ENCODE assay signal across 9 mouse cellular contexts in the genomic region with DNA sequence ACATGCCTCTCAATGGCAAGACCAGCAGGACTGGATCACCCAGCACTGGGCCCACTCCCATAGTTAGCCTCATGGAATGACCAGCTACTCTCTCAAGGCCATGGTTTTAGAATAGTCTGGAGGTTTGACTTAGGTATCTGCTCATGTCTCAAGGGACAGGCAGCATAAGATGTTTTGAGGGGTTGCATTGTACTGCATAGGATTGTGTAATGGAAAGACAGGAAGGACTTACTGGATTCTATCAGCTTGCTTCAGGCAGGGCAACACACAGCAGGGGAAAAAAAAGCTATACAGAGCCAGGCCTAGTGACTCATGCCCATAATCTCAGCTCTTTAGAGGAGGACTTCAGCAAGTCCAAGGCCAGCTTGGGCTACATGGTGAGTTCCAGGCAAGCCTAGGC. TPM values are rescaled to one million over a fixed set of nuclear protein-coding genes. Genes with fewer than 3 reads are reported as not detected.
DNase-seq lines count a peak whose midpoint lies in the region; ATAC-seq and TF ChIP-seq lines count a peak whose summit lies in the region.
"Had no signal": no experiment of that assay in that cellular context is flagged by ENCODE, and none has a peak within 500 bp of the region (broad histone marks: within the 10 kb centered on the region; RNA-seq: fewer than 3 reads in every experiment).

No protein-coding gene starts in this region.

- POLR2A ChIA-PET in Patski (lab: Charles Lee), result no interaction called here

- CTCF ChIA-PET in Patski (lab: Charles Lee), result interaction anchor here (1.0 to 2.0 kb wide), 3 partner anchors 9 to 24 kb away, joined by 4 to 7 read pairs (median 5); no protein-coding TSS in a partner anchor

- peak; percentile 37 for ATAC-seq in forebrain, embryonic 14.5 days
- ATAC-seq in forebrain, postnatal 0 days, result no peak
- 0 out of 2 replicates have a peak, but pooled peaks have one; percentile 39 for ATAC-seq in kidney, embryonic 16.5 days (ENCODE audit: low FRiP score, low TSS enrichment)
- ATAC-seq in Patski, result peak; percentile 54
- peak; percentile 73 for ATAC-seq in intestine, embryonic 16.5 days
- ATAC-seq: CD4-positive, CD25-positive, alpha-beta regulatory T cell, adult 4 months had no signal

- H3K4me2 ChIP-seq in forebrain, embryonic 14.5 days (ENCODE audit: low read length), result peak overlapping the region; percentile 27; the same call in 1 of the 2 replicates
- no peak overlapping the region for H3K4me2 ChIP-seq in forebrain, postnatal 0 days (ENCODE audit: low read depth)
- H3K4me2 ChIP-seq in kidney, embryonic 16.5 days (replicated peaks; ENCODE audit: low read depth, low read length), result no peak overlapping the region
- no peak overlapping the region for H3K4me2 ChIP-seq in intestine, embryonic 16.5 days (ENCODE audit: low read depth, low read length)

- no peak overlapping the region for H3K4me3 ChIP-seq in forebrain, embryonic 14.5 days (ENCODE audit: low read depth, low read length)
- H3K4me3 ChIP-seq in forebrain, postnatal 0 days (ENCODE audit: low read depth, low read length), result no peak overlapping the region
- no peak overlapping the region for H3K4me3 ChIP-seq in kidney, embryonic 16.5 days (ENCODE audit: low read length)
- no peak overlapping the region for H3K4me3 ChIP-seq in intestine, embryonic 16.5 days (ENCODE audit: low read length)

- DNase-seq in forebrain, embryonic 14.5 days (ENCODE audit: low spot score), result peak; percentile 5
- no peak for DNase-seq in forebrain, postnatal 0 days
- DNase-seq in kidney, postnatal 10 days, result no peak
- no peak for DNase-seq in Patski (ENCODE audit: low read depth, low spot score)
- no peak for DNase-seq in spleen, postnatal 10 days (ENCODE audit: low spot score in 2 of 2)
- no peak for DNase-seq in ovary, adult 18-20 months (ENCODE audit: low spot score)

- no peaks in the 10 kb centered on the region for H3K36me3 ChIP-seq in forebrain, embryonic 14.5 days (ENCODE audit: control insufficient read depth, insufficient read depth, low read length)
- no peaks in the 10 kb centered on the region for H3K36me3 ChIP-seq in forebrain, postnatal 0 days (ENCODE audit: insufficient read depth)
- H3K36me3 ChIP-seq in kidney, embryonic 16.5 days (ENCODE audit: insufficient read depth, low read length), result no peaks in the 10 kb centered on the region
- H3K36me3 ChIP-seq in intestine, embryonic 16.5 days (ENCODE audit: control insufficient read depth, insufficient read depth, low read length), result no peaks in the 10 kb centered on the region

- no peak for TF ChIP-seq CTCF in forebrain, postnatal 0 days (IDR thresholded peaks at IDR 0.05; ENCODE audit: low read depth)
- TF ChIP-seq CTCF in Patski (IDR thresholded peaks at IDR 0.05), result no peak

- H3K27ac ChIP-seq in forebrain, embryonic 14.5 days (ENCODE audit: low read depth, low read length), result no peak overlapping the region
- no peak overlapping the region for H3K27ac ChIP-seq in forebrain, postnatal 0 days (ENCODE audit: low read depth, low read length)
- H3K27ac ChIP-seq in kidney, embryonic 16.5 days (ENCODE audit: low read length), result peak overlapping the region; percentile 17; the same call in 1 of the 2 replicates
- peak overlapping the region; percentile 29; the same call in 1 of the 2 replicates for H3K27ac ChIP-seq in intestine, embryonic 16.5 days (ENCODE audit: low read length)

- H3K9ac ChIP-seq in forebrain, embryonic 14.5 days (ENCODE audit: low read length), result no peak overlapping the region
- H3K9ac ChIP-seq in forebrain, postnatal 0 days, result no peak overlapping the region
- H3K9ac ChIP-seq in kidney, embryonic 16.5 days (replicated peaks; ENCODE audit: low read length), result no peak overlapping the region
- H3K9ac ChIP-seq in intestine, embryonic 16.5 days (ENCODE audit: low read depth, low read length), result no peak overlapping the region

- peaks cover 10% of the 10 kb centered on the region for H3K4me1 ChIP-seq in forebrain, embryonic 14.5 days (ENCODE audit: control insufficient read depth, insufficient read depth, low read length)
- H3K4me1 ChIP-seq in forebrain, postnatal 0 days (ENCODE audit: insufficient read depth), result no peaks in the 10 kb centered on the region
- H3K4me1 ChIP-seq in kidney, embryonic 16.5 days (ENCODE audit: insufficient read depth, low read length), result peaks cover 11% of the 10 kb centered on the region; the same call in 1 of the 2 replicates
- peaks cover 12% of the 10 kb centered on the region for H3K4me1 ChIP-seq in intestine, embryonic 16.5 days (ENCODE audit: control insufficient read depth, insufficient read depth, low read length)

- in situ Hi-C loops in Patski (cut with MboI; ENCODE audit: low pct_unique_long_range_greater_than_20kb), result no loop called here

- H3K9me3 ChIP-seq in forebrain, embryonic 14.5 days (replicated peaks; ENCODE audit: control insufficient read depth, low read length), result no peaks in the 10 kb centered on the region
- no peaks in the 10 kb centered on the region for H3K9me3 ChIP-seq in forebrain, postnatal 0 days (ENCODE audit: low read length)
- no peaks in the 10 kb centered on the region for H3K9me3 ChIP-seq in kidney, embryonic 16.5 days (ENCODE audit: low read length)
- H3K9me3 ChIP-seq in intestine, embryonic 16.5 days (ENCODE audit: control insufficient read depth, low read length), result no peaks in the 10 kb centered on the region

- H3K27me3 ChIP-seq in forebrain, embryonic 14.5 days (replicated peaks; ENCODE audit: control insufficient read depth, insufficient read depth, low read length), result no peaks in the 10 kb centered on the region
- H3K27me3 ChIP-seq in forebrain, postnatal 0 days (ENCODE audit: insufficient read depth, low read length), result no peaks in the 10 kb centered on the region
- no peaks in the 10 kb centered on the region for H3K27me3 ChIP-seq in kidney, embryonic 16.5 days (ENCODE audit: insufficient read depth, low read length)
- H3K27me3 ChIP-seq in Patski, result no peaks in the 10 kb centered on the region
- H3K27me3 ChIP-seq in intestine, embryonic 16.5 days (replicated peaks; ENCODE audit: control insufficient read depth, insufficient read depth, low read length), result no peaks in the 10 kb centered on the region

RNA-seq across cellular contexts. Expression of gene Arrdc4, which starts 31.1 kb away (rescaled TPM):
- polyA plus RNA-seq in forebrain, embryonic 14.5 days (2014; fragmentation: Nextera tagmentation; extraction: Ambion mirVana), result 27.7 and 27.9 TPM in 2 replicates
- 50.5 and 54.0 TPM in 2 replicates for total RNA-seq in forebrain, postnatal 0 days (2014; rRNA removed)
- polyA plus RNA-seq in forebrain, postnatal 0 days (2015; fragmentation: Nextera tagmentation; extraction: Ambion mirVana), result 58.3 and 75.2 TPM in 2 replicates
- polyA plus RNA-seq in kidney, embryonic 16.5 days (2015; fragmentation: Nextera tagmentation; extraction: Ambion mirVana), result 29.7 and 31.4 TPM in 2 replicates
- 11.6 TPM for polyA plus RNA-seq in Patski (2021)
- 30.8 and 35.7 TPM in 2 replicates for polyA plus RNA-seq in intestine, embryonic 16.5 days (2015; fragmentation: Nextera tagmentation; extraction: Ambion mirVana)

Comparison
In these comparisons a context has a peak if more than half of its experiments do, and no peak if none do; other contexts are left out.
1. H3K27ac ChIP-seq: peak in kidney, embryonic 16.5 days (single experiment) and intestine, embryonic 16.5 days (single experiment); none in forebrain, embryonic 14.5 days (single experiment) and forebrain, postnatal 0 days (single experiment).